Mouse (Mus musculus) CD4-positive, CD25-positive, alpha-beta regulatory T cell, adult 2 months (primary cell): ENCODE measurements around the gene Ncapd3.
A peak's percentile ranks its signal among the peaks of the same experiment; 100 is the strongest.

Experiments
- DNase-seq: peaks from one replicate; pipeline ENCODE4 v3.0.0-alpha.2; 2012; ENCODE audit warnings: low read depth, low spot score

Gene Ncapd3

DNA sequence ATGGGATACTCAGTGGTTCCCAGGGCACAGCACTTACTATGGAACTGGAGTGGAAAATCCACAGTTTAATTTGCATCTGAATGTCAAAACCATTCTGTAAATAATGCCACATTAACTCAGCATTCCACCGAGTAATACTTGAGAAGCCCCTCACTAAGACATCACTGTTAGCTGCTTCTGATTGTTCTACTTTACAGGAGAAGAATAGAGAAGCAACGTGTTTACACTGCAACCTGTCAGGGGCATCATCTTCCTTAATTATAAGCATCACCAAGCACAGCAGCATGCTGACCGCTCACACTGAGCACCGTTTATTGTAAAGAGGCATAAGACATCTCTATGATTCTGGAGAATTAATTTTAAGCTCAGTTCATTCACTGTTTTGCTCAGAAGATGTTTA lies 93.0 kb downstream of the Ncapd3 start:
- DNase-seq, result no peak

DNA sequence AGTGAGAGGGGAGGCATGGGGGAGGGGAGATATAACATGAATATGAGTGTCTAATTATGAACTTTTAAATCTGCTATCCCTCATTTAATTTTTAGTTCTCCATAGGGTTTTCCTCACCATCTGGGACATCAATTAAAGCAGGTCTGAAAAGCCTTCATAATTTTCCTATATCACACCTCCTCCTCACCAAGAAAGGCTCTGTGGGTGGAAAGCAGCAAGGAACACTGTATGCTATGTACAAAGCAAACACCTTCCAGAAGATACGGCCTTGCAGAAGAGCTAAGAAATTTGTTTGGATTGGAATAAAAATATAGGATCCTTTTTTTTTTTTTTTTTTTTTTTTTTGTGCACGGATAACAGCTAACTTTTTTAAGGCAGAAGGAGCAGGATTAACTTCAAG lies 94.0 kb downstream of the Ncapd3 start:
- DNase-seq, result no peak

DNA sequence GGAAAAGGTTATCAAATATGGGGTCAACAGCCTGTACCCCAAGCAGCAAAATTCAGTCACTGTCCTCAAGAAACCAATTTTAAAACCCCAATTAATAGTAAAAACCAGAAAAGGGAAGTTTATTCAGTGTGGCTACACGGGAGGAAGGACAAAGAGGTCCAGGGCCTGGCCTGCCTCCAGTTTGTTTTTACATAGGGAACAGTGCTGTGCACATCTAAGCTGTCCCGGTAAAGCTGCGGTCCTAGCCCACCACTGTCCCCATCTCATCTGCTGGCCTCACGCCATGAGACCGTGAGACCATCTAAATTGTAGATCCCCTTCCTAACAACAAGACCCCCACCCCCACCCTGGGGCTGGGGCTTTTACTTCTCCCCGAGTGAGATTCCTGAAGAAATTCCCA lies 95.5 kb downstream of the Ncapd3 start:
- DNase-seq, result no peak

DNA sequence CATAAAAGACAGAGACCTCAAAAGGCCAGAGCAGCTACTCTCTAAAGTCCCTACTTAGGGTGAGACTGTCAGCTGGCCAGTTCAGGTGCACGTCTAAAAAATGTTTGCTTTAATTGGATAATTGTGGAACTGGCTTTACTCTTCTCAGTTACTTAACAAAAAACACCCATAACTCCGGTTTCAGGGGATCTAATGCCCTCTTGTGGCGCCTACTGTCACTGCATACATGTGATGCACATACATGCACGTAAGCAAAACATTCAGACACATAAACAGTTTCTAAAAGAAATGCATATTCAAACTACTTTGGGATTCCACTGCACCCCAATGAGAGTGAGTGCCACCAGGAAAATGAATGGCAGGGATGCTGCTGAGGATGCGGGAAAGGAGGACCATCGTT lies 96.6 kb downstream of the Ncapd3 start:
- no peak for DNase-seq

DNA sequence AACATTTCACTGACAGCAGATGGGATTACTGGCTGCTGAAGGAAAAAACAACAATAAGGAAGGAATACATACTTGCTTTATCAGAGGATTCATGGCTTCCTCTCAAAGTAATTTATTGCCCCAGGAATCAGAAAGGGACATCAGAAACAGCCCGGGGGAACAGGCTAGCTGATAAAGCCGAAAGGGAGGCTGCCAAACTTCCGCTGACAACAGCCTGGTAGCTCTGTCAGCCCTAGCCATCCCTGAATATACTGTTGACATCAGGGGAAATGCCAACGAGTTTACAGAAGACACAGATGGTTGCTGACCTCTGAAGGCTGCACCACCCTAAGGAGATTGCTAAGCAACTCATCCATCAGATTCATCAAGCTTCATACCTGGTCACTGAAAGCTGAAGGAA lies 98.7 kb downstream of the Ncapd3 start:
- no peak for DNase-seq

DNA sequence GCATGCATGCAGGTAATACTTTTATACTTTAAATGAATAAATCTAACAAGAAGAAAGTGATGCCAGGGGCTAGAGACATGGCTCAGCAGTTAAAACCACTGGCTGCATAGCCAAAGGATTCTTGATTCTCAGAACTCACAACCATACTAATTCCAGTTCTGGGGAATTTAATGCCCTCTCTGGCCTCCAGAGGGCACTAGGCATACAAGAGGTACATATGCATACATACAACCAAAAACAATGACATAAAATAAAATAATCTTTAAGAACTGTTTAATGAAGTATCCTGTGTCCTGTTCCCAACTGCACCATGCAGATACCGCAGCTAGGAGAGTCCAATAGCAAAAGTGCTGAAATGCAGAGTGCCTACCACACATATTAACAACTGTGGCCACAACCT lies 104.4 kb downstream of the Ncapd3 start:
- DNase-seq, result peak; percentile 12

DNA sequence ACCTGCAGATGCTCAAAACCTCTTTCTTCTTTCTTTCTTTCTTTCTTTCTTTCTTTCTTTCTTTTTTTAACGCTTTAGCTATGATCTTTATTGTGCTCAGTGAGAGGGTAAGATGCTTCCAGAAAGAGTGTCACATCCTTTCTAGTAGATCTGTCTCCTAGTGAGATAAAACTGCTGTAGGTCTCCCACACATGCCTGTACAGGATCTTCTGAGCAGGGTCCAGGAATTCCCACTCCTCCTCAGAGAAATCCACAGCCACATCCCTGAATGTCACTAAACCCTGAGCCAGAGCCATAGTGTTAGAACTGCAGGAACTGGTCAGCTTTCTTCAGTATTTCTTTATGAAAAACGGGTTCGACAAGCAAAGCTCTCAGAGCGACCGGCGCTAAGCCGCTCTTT lies 105.4 kb downstream of the Ncapd3 start:
- DNase-seq, result no peak

DNA sequence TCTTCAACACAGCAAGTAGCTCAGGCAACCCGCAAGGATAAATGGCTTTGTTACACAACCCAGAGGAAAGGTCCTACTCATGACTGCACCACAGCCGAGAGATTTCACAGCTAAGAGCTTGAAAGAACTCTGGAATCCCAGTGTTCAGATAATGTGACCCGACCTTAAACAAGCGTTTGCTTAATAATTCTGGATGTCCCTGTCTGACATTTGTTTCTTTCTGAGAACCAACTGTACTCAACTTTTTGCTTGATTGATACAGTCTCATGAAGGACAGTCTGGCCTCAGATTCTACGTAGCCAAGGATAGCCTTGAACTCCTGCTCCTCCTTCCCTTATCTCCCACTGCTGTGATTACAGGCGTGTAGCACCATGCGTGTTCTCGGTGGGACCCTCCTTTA lies 106.7 kb downstream of the Ncapd3 start:
- no peak for DNase-seq

DNA sequence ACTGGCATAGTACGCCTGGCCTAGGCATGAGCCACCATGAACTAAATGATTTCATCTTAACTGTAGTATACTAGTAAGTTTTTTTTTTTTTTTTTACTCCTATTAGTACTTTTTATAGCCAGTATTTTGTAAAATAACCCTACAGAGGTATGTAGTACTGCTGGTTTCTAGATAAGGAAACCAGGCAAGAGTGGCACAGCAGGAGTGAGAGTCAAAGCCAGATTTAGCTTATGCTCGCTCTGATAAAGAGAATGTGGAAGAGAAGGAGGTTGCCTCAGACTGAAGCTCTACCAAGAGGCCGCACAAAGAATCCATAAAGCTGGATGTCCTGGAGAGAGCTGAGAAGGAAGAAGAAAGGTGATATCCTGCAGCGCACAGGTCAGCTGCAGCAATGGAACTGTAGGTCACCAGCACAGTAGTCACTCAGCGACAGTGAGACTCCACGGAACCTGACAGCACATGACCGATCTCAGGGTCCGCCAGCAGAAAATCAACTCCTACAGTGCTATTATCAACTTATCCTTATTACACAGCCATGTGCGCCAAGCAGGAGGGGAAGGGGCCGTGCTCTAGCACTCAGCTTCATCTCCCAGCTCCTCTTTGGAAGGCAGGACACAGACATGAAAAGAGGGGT lies 110.6 kb downstream of the Ncapd3 start:
- DNase-seq, result no peak

DNA sequence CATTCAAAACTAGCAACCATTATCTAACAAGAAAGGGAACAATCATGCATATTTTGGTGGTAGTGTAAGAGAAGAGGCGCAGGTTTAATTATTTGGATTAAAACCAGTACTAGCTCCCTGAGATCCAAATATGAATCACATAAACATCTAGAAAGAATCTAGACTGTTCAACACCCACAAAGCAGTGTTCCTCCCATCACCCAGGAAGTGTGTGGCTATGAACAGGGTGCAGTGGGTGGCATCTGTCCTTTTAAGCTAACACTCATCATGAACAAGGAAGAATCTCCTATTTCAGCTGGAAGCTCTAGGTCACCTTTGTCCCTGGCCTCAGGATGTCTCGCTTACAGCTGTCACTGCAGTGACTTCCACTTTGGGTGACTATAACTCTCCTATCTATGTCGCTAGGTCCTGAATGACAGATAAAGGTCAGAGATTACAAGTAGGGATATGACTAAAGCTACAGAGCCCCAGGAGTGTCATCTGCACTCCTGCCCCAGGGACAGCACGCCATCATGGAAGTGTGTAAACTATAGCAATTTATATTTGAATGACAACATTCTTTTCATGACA lies 114.4 kb downstream of the Ncapd3 start:
- DNase-seq, result no peak
